Mouse (Mus musculus) olfactory bulb, adult 2 months (tissue): ENCODE data around the gene Ghitm.

Experiments
- CTCF ChIP-seq: fragments of 200-500 bp; IDR thresholded peaks from 2 replicates; pipeline ENCODE4 v1.5.1; 2012; ENCODE audit warnings: low read depth, mild to moderate bottlenecking, low read length, moderate library complexity; ENCODE audit not compliant: insufficient read depth
- POLR2A ChIP-seq: fragments of 200-500 bp; IDR thresholded peaks from 2 replicates; pipeline ENCODE4 v1.6.1; 2012; ENCODE audit warnings: mild to moderate bottlenecking, low read depth, low read length, moderate library complexity; ENCODE audit not compliant: insufficient read depth

GRCm38 (mm10) chr14:37109460-37109859, 25.6 kb downstream of the Ghitm start:
- TF ChIP-seq CTCF (no peak), POLR2A (no peak)
